Mouse (Mus musculus) retina, adult 2 months (tissue): ENCODE results near the gene Tex22.

ENCODE experiments used
- DNase-seq: peaks from one replicate; pipeline ENCODE4 v3.0.0-alpha.2; 2012; ENCODE audit warnings: low read depth, low spot score

Tex22 gene

GRCm38 (mm10) chr12:113137260-113138213 is 63.2 kb downstream of the Tex22 start:
- DNase-seq = no peak

- DNase-seq = no peak
Measured at GRCm38 (mm10) chr12:113138291-113138690, 64.0 kb downstream of the Tex22 start.
